Comparison of ENCODE assay signal across 20 mouse cellular contexts in the genomic region with DNA sequence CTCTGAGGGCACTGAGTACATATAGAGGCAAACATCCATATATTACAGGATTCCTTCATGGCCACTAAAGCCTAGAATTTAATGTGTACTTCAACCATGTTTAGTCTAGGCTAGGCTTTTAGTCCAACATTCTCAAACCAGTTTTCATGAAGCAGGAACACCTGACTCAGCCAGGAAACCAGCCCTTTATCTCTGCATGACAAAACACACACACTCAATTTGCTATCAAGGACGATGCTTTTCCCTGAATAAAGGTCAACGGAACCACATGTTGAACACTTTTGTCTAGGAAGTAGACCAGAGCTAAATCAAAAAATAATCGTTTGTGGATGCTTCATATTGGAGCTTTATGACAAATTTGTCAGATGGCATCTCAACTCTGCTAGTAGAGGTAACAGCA.
DNase-seq lines count a peak whose midpoint lies in the region; TF ChIP-seq lines count a peak whose summit lies in the region.
"Had no signal": no experiment of that assay in that cellular context is flagged by ENCODE, and none has a peak within 500 bp of the region (broad histone marks: within the 10 kb centered on the region; RNA-seq: fewer than 3 reads in every experiment).

No protein-coding gene starts in this region.

- DNase-seq in adrenal gland, adult 2 months = peak; percentile 33
- DNase-seq in adrenal gland, postnatal 36 days = no peak
- DNase-seq in heart, adult 11 months = peak; percentile 55
- no peak for DNase-seq in heart, adult 2 months
- DNase-seq in ZHBTc4 (ENCODE audit: low read depth, low spot score) = peak; percentile 13
- DNase-seq in thymus, postnatal 10 days (ENCODE audit: low spot score in 2 of 2) = no peak
- DNase-seq: adrenal gland, adult 8-10 months; adrenal gland, postnatal 25 days; cerebellum, adult 11 months; cerebellum, adult 18-20 months; cerebellum, adult 8-10 months; cerebellum, adult 9-11 months; cerebellum, postnatal 14 days; cerebellum, postnatal 36 days; embryo, embryonic 11 days had no signal

- H3K9ac ChIP-seq in heart, adult 2 months (ENCODE audit: low read depth, low read length) = no peak overlapping the region
- H3K9ac ChIP-seq: embryonic facial prominence, embryonic 13.5 days; embryonic facial prominence, embryonic 15.5 days; forebrain, embryonic 12.5 days had no signal

- H3K36me3 ChIP-seq in heart, adult 2 months (ENCODE audit: control insufficient read depth, insufficient read depth, low read length) = no peaks in the 10 kb centered on the region
- H3K36me3 ChIP-seq: embryonic facial prominence, embryonic 13.5 days; embryonic facial prominence, embryonic 15.5 days; forebrain, embryonic 10.5 days; forebrain, embryonic 12.5 days had no signal

- H3K79me2 ChIP-seq in heart, adult 2 months (replicated peaks; ENCODE audit: control insufficient read depth, insufficient read depth, low read length) = no peaks in the 10 kb centered on the region

- no peaks in the 10 kb centered on the region for H3K27me3 ChIP-seq in heart, adult 2 months (ENCODE audit: control insufficient read depth, insufficient read depth, low read length)
- H3K27me3 ChIP-seq: embryonic facial prominence, embryonic 15.5 days; forebrain, embryonic 12.5 days had no signal

- WGBS in heart, adult 2 months = 54% methylated on average over 3 of the region's 3 CpGs

- intact Hi-C loops in heart, adult 2 months (cut with DNase I) = no loop called here

- TF ChIP-seq POLR2A in heart, adult 2 months (IDR thresholded peaks at IDR 0.05; ENCODE audit: insufficient read depth, low read depth, low read length) = no peak

- no peak overlapping the region for H3K27ac ChIP-seq in heart, adult 2 months
- H3K27ac ChIP-seq: embryonic facial prominence, embryonic 13.5 days; embryonic facial prominence, embryonic 15.5 days; forebrain, embryonic 10.5 days; forebrain, embryonic 12.5 days had no signal

- H3K4me1 ChIP-seq in heart, adult 2 months (ENCODE audit: control insufficient read depth, insufficient read depth, low read length) = peaks cover 2% of the 10 kb centered on the region; the same call in 1 of the 2 replicates
- H3K4me1 ChIP-seq: embryonic facial prominence, embryonic 15.5 days had no signal

- TF ChIP-seq EP300 in heart, adult 2 months (IDR thresholded peaks at IDR 0.05; ENCODE audit: insufficient read depth, low read depth, low read length) = no peak

- H3K4me3 ChIP-seq in heart, adult 2 months = no peak overlapping the region
- H3K4me3 ChIP-seq: embryonic facial prominence, embryonic 13.5 days; embryonic facial prominence, embryonic 15.5 days; erythroblast, embryonic 14.5 days; forebrain, embryonic 10.5 days; forebrain, embryonic 12.5 days had no signal

- no peak for TF ChIP-seq CTCF in heart, adult 2 months (IDR thresholded peaks at IDR 0.05)

Comparison
In these comparisons a context has a peak if more than half of its experiments do, and no peak if none do; other contexts are left out.
1. DNase-seq: peak in adrenal gland, adult 2 months (single experiment), heart, adult 11 months (single experiment) and ZHBTc4 (single experiment); none in adrenal gland, postnatal 36 days (0 of 2), heart, adult 2 months (0 of 2) and thymus, postnatal 10 days (0 of 2).